Mouse (Mus musculus): ENCODE measurements around the gene Ntn5. TPM values are rescaled to one million over a fixed set of nuclear protein-coding genes. Genes with fewer than 3 reads are reported as not detected.
"Not testable (repeated sequence)": the region's sequence is repeated elsewhere in the genome, so short reads cannot be mapped to it uniquely, and the experiment has no call there.

Ntn5 gene
- polyA plus RNA-seq, 1 experiment from 2014 or later, result 0.18 TPM

DNA sequence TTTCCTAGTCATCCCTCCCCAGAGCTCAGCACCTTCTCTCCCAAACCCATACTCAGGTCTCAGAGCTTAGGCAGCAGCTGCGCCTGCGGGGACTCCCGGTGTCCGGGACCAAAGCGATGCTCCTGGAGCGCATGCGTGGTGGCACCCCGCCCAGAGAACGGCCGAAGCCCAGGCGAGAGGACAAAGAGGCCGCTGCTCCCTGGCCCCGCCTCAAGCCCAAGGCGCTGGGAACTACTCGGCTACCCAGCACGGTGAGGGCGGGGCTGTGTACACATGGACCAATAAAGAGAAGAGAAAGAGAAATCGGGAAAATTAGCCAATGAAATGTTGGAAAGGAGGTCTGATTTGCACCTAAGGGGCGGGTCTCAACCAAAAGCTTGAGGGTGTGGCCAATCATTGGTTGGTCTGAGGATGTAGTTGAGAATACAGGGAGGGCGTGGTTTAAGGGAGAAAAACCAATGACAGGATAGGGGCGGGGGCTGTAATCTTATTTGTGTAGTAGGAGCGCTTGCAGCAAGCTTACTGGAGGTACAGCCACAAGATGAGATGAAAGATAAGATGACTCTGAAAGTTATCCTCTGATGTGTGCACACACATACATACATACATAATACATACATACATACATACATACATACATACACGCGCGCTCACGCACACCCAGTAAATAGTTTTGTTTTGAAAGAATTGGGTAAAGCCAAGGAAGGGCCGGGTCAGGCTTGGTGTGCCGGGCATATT is 40.2 kb upstream of the Ntn5 start:
- H3K4me2 ChIP-seq (ENCODE audit: low read length), result peak overlapping the region; percentile 67
- peak overlapping the region; percentile 65 for H3K9ac ChIP-seq (ENCODE audit: low read depth, low read length)
- H3K9me3 ChIP-seq (replicated peaks; ENCODE audit: low read length), result no peaks in the 10 kb centered on the region
- H3K4me1 ChIP-seq (replicated peaks; ENCODE audit: insufficient read depth, low read length), result peaks cover 37% of the 10 kb centered on the region
- H3K4me3 ChIP-seq (replicated peaks; ENCODE audit: low read depth, low read length), result peak overlapping the region; percentile 32
- WGBS, result 6% methylated on average over 28 of the region's 28 CpGs
- peak overlapping the region; percentile 91 for H3K27ac ChIP-seq
- H3K27me3 ChIP-seq (ENCODE audit: insufficient read depth, low read length), result no peaks in the 10 kb centered on the region
- no peaks in the 10 kb centered on the region for H3K36me3 ChIP-seq (ENCODE audit: insufficient read depth, low read length)
- ATAC-seq (replicated peaks; ENCODE audit: low FRiP score, low read depth) (peak; percentile 94), DNase-seq (ENCODE audit: low spot score) (peak; percentile 100)
- TF ChIP-seq CTCF (IDR thresholded peaks at IDR 0.05; ENCODE audit: low read depth), result no peak

- H3K9ac ChIP-seq (ENCODE audit: low read depth, low read length), result peak overlapping the region; percentile 51; the same call in 1 of the 2 replicates
- ATAC-seq (replicated peaks; ENCODE audit: low FRiP score, low read depth), result peak; percentile 5
- 13% methylated on average over 18 of the region's 18 CpGs for WGBS
Measured at GRCm38 (mm10) chr7:45644183-45644582, 39.6 kb upstream of the Ntn5 start.

DNA sequence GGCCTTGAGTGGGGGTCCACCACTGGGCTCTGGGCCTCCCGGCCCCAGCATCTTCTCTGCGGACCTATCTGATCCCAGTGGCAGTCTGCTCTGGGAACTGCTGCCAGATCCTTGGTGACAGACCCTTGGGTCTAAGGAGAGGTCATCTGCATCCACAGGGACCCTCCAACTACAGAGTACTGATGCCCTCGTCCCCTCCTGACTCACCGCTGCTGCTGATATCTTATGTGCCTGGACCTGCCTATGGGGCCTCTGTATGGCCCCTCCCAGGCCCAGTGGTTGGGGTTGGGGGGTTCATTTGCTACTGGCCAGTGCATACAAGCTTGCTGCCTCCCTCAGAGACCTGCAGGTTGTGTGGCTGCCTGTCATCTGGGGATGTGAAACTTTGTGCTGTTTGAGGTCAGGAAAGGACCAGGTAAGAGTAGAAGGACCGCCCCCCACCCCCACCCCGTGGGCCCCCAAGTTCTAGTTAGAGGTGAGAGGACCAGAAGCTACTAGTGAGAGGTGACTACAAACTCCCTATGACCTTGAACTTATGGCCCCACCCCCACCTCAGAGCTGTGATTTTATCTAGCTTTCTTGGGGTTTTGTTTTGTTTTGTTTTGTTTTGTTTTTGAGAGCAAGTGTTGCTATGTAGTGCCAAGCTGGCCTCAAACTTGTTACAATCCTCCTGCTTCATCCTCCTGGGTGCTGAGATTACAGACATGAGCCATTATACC is 38.8 kb upstream of the Ntn5 start:
- 76% methylated on average over 6 of the region's 6 CpGs for WGBS
- H3K4me2 ChIP-seq (ENCODE audit: low read length), result peak overlapping the region; percentile 66; the same call in 1 of the 2 replicates
- no peak for ATAC-seq (replicated peaks; ENCODE audit: low FRiP score, low read depth)
- no peak for TF ChIP-seq CTCF (IDR thresholded peaks at IDR 0.05; ENCODE audit: low read depth)
- H3K4me1 ChIP-seq (replicated peaks; ENCODE audit: insufficient read depth, low read length), result peaks cover 30% of the 10 kb centered on the region
- no peak overlapping the region for H3K4me3 ChIP-seq (replicated peaks; ENCODE audit: low read depth, low read length)
- peak overlapping the region; percentile 74; the same call in 1 of the 2 replicates for H3K27ac ChIP-seq
- no peaks in the 10 kb centered on the region for H3K36me3 ChIP-seq (ENCODE audit: insufficient read depth, low read length)
- no peaks in the 10 kb centered on the region for H3K9me3 ChIP-seq (replicated peaks; ENCODE audit: low read length)
- H3K9ac ChIP-seq (ENCODE audit: low read depth, low read length), result no peak overlapping the region
- no peak for DNase-seq (ENCODE audit: low spot score)
- H3K27me3 ChIP-seq (ENCODE audit: insufficient read depth, low read length), result no peaks in the 10 kb centered on the region

More at GRCm38 (mm10) chr7:45644183-45644582, 39.6 kb upstream of the Ntn5 start:
- peak; percentile 84 for DNase-seq (ENCODE audit: low spot score)
- H3K27ac ChIP-seq, result peak overlapping the region; percentile 74
- peaks cover 37% of the 10 kb centered on the region for H3K4me1 ChIP-seq (replicated peaks; ENCODE audit: insufficient read depth, low read length)
- H3K4me2 ChIP-seq (ENCODE audit: low read length), result peak overlapping the region; percentile 66
- no peaks in the 10 kb centered on the region for H3K36me3 ChIP-seq (ENCODE audit: insufficient read depth, low read length)
- no peak for TF ChIP-seq CTCF (IDR thresholded peaks at IDR 0.05; ENCODE audit: low read depth)
- peak overlapping the region; percentile 11 for H3K4me3 ChIP-seq (replicated peaks; ENCODE audit: low read depth, low read length)
- no peaks in the 10 kb centered on the region for H3K27me3 ChIP-seq (ENCODE audit: insufficient read depth, low read length)
- no peaks in the 10 kb centered on the region for H3K9me3 ChIP-seq (replicated peaks; ENCODE audit: low read length)

DNA sequence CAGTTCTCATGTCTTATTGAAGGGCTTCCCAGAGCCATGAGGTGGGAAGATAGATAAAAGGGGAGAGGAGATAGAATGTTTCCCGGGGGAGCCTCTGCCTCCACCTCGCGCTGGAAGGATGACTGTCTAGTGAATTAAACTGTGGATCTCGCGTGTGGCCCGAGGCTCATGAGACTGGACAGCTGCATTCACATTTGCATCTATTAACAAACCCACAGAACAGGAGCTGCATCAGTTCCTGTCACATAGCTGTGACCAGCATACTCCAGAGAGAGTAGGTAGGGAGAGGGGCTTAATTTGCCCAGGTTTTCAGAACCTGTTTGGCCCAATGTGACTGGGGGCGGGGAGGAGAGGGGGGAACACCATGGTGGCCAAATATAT is 38.2 kb upstream of the Ntn5 start:
- H3K4me2 ChIP-seq (ENCODE audit: low read length), result no peak overlapping the region
- peaks cover 26% of the 10 kb centered on the region for H3K4me1 ChIP-seq (replicated peaks; ENCODE audit: insufficient read depth, low read length)
- no peak overlapping the region for H3K9ac ChIP-seq (ENCODE audit: low read depth, low read length)
- WGBS, result 83% methylated on average over 7 of the region's 7 CpGs
- H3K36me3 ChIP-seq (ENCODE audit: insufficient read depth, low read length), result no peaks in the 10 kb centered on the region
- no peak for TF ChIP-seq CTCF (IDR thresholded peaks at IDR 0.05; ENCODE audit: low read depth)
- DNase-seq (ENCODE audit: low spot score) (no peak), ATAC-seq (replicated peaks; ENCODE audit: low FRiP score, low read depth) (no peak)
- no peaks in the 10 kb centered on the region for H3K27me3 ChIP-seq (ENCODE audit: insufficient read depth, low read length)
- no peak overlapping the region for H3K27ac ChIP-seq
- no peaks in the 10 kb centered on the region for H3K9me3 ChIP-seq (replicated peaks; ENCODE audit: low read length)
- no peak overlapping the region for H3K4me3 ChIP-seq (replicated peaks; ENCODE audit: low read depth, low read length)

- no peaks in the 10 kb centered on the region for H3K36me3 ChIP-seq (ENCODE audit: insufficient read depth, low read length)
- H3K4me2 ChIP-seq (ENCODE audit: low read length), result no peak overlapping the region
- ATAC-seq (replicated peaks; ENCODE audit: low FRiP score, low read depth) (no peak), DNase-seq (ENCODE audit: low spot score) (no peak)
- H3K27ac ChIP-seq, result no peak overlapping the region
- whole genome bisulfite sequencing, result 54% methylated on average over 4 of the region's 4 CpGs
- TF ChIP-seq CTCF (IDR thresholded peaks at IDR 0.05; ENCODE audit: low read depth), result no peak
- H3K9ac ChIP-seq (ENCODE audit: low read depth, low read length), result no peak overlapping the region
- no peak overlapping the region for H3K4me3 ChIP-seq (replicated peaks; ENCODE audit: low read depth, low read length)
- H3K4me1 ChIP-seq (replicated peaks; ENCODE audit: insufficient read depth, low read length), result peaks cover 15% of the 10 kb centered on the region
- no peaks in the 10 kb centered on the region for H3K27me3 ChIP-seq (ENCODE audit: insufficient read depth, low read length)
- H3K9me3 ChIP-seq (replicated peaks; ENCODE audit: low read length), result no peaks in the 10 kb centered on the region
Measured at GRCm38 (mm10) chr7:45646671-45647070, 37.2 kb upstream of the Ntn5 start.

DNA sequence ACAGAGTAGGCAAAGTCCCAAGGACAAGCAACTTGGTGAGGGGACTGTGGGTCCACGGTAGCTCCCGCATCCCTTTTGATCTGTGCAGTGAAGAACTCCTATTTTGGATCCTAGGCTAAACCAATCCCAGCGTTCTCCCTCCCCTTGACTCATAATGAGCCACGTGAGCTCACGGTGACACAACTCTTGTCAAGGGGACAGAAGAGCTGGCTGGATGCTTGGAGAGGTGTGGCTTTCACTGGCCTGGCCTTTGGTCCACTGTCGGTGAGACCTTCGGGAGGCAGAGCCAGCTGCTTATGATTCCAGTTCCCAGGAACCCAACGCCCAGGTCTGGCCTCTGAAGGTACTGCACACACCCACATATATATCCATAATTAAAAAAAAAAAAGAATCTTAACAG is 34.5 kb upstream of the Ntn5 start:
- 76% methylated on average over 8 of the region's 8 CpGs for WGBS
- no peak for DNase-seq (ENCODE audit: low spot score)
- H3K9ac ChIP-seq (ENCODE audit: low read depth, low read length), result no peak overlapping the region
- no peak overlapping the region for H3K27ac ChIP-seq
- H3K36me3 ChIP-seq (ENCODE audit: insufficient read depth, low read length), result no peaks in the 10 kb centered on the region
- ATAC-seq (replicated peaks; ENCODE audit: low FRiP score, low read depth), result no peak
- no peaks in the 10 kb centered on the region for H3K27me3 ChIP-seq (ENCODE audit: insufficient read depth, low read length)
- H3K4me1 ChIP-seq (replicated peaks; ENCODE audit: insufficient read depth, low read length), result no peaks in the 10 kb centered on the region; the same call in none of the 2 replicates
- no peak for TF ChIP-seq CTCF (IDR thresholded peaks at IDR 0.05; ENCODE audit: low read depth)
- no peak overlapping the region for H3K4me2 ChIP-seq (ENCODE audit: low read length)
- no peak overlapping the region for H3K4me3 ChIP-seq (replicated peaks; ENCODE audit: low read depth, low read length)
- H3K9me3 ChIP-seq (replicated peaks; ENCODE audit: low read length), result no peaks in the 10 kb centered on the region

DNA sequence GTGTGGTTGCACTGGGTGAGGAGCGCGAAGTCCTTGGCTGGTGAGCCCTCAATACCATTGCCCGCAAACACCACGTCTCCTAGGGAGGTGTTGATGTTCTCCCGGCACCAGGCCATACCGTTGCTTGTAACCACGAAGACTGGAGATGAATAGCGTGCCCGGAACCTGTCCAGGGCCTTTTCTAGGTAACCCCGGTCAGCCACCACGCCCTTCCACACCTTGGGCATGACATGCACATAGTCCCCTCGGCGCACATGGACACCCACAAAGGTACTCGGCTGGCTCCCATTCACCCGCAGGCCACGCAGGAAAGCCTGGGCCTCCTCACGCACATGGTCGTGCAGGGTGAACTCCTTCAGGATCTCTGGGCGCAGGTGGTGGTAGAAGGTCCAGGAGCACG is 33.3 kb upstream of the Ntn5 start:
- H3K9me3 ChIP-seq (replicated peaks; ENCODE audit: low read length); H3K4me3 ChIP-seq (replicated peaks; ENCODE audit: low read depth, low read length); H3K4me1 ChIP-seq (replicated peaks; ENCODE audit: insufficient read depth, low read length); H3K27me3 ChIP-seq (ENCODE audit: insufficient read depth, low read length); H3K9ac ChIP-seq (ENCODE audit: low read depth, low read length); H3K36me3 ChIP-seq (ENCODE audit: insufficient read depth, low read length); H3K4me2 ChIP-seq (ENCODE audit: low read length); H3K27ac ChIP-seq; ATAC-seq (replicated peaks; ENCODE audit: low FRiP score, low read depth); DNase-seq (ENCODE audit: low spot score): not testable (repeated sequence)
- 93% methylated on average over 19 of the region's 20 CpGs for WGBS

Measured in kidney, postnatal 0 days (tissue).